Mouse (Mus musculus) CD8-positive naive resting alpha-beta T cell, adult 2 months (primary cell): ENCODE measurements around the gene Itln1.

Source experiments
- DNase-seq, 2 experiments: peaks; one replicate each; pipeline ENCODE4 v3.0.0; 2022; ENCODE audit warnings: low read depth in 2 of 2, low spot score in 2 of 2

The Itln1 gene

GRCm38 (mm10) chr1:171535194-171535593, at the start of gene Itln1:
TSS of gene Itln1 (minus strand) at chr1:171535294.
- no peak for DNase-seq

DNA sequence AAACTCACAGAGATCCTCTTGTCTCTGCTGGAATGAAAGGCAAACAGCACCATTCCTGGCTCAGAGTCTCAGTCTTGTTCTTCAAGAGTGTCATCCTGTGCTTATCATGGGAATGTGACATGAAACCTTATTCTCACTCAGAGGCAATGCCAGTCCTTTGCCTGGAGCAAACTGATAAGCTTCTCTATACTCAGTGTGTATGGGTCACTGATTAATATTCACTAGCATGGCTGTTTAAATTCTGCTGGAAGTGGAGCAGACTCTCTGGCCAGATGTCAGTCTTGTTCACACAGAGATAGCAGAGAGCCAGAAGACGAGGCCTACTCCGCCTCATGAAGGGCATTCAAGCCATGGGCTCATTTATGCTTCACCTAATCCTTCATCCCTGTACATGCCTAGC, 49.5 kb upstream of the Itln1 start:
- DNase-seq: no peak

DNA sequence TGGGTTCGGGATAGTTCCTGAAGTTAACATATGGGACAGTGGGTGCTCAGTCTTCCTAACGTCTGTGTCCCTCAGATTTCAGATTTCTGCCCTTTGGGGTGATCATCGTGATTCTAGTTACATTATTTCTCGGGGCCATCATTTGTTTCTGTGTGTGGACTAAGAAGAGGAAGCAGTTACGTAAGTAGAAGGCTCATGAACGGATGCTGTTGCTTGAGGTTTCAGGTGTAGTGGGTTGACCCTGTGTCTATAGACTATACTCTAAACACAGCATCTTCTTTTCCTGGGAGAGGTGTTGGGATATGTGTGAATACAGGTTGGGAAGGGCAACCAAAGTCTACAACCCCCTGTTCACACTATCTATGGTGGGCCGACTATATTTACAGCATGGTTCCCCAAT, 42.1 kb upstream of the Itln1 start:
- no peak for DNase-seq

DNA sequence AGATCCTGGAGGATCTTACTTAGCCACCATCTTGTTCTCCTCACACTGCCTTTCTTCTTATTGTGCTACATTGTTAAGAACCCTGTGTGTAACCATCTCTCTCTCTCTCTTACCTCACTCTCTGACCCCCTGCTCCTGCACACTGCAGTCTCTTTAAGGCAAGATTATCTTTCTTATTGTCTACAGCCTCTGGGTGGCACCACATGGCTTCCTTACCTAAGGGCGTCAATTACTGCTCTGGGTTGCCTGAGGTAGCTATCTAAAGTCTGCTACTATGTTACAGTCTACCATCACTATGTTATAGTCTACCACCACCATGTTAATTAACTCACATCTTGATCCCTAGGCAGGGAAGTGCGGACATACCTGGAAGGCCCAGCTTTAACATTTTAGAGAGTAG, 33.3 kb upstream of the Itln1 start:
- DNase-seq: no peak

GRCm38 (mm10) chr1:171566777-171567176, 31.7 kb upstream of the Itln1 start:
- peak; percentile 55 to 75 for DNase-seq

GRCm38 (mm10) chr1:171565888-171566287, 30.8 kb upstream of the Itln1 start:
- no peak for DNase-seq

DNA sequence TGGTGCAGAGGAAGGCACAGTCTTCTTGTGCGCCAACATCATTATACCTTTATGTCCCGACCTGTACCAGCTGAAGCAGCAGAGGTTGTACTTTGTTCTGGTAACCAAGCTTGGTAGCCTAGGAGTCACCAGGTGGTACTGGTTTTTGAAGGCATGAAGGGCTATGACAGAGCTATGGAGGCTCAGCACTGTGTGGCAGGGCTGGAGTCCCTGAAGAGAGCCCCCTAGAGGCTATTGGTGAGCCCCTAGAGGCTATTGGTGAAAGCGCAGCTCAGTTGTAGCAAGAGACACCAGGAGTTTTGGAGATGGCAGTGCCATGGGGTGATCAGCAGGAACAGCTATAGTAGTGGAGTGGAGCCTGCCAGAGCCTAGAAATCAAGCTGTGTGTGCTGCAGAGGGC, 29.2 kb upstream of the Itln1 start:
- peak; percentile 34 to 58 for DNase-seq

- DNase-seq: no peak
Measured at GRCm38 (mm10) chr1:171563042-171563441, 27.9 kb upstream of the Itln1 start.

DNA sequence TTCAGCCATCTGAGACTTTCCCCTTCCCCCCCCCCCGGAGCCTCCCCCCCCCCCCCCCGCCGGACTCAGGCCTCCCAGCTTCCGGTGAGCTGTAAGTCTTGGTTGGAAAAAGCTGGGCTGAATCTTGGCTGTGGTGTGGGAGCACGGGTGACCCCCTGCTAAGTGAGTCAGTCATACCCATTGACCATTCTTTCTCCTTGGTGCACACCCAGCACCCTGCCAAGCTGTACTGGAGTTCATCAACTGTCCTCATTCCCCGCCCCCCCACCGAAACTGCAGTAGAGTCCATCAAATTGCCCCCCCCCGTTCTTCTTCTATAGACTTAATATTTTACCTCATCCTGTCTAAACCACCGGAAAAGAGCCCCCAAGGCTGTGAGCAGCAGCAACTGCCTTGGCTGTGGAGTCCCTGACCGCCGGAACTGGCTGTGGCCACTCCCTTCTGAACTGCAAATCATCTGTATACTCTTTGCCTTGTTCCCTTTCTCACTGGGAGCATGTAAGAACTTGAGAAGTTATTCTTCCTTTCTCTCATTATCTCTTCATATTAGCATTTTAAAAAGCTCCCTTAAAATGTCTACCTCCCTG, 26.6 kb upstream of the Itln1 start:
- no peak for DNase-seq

DNA sequence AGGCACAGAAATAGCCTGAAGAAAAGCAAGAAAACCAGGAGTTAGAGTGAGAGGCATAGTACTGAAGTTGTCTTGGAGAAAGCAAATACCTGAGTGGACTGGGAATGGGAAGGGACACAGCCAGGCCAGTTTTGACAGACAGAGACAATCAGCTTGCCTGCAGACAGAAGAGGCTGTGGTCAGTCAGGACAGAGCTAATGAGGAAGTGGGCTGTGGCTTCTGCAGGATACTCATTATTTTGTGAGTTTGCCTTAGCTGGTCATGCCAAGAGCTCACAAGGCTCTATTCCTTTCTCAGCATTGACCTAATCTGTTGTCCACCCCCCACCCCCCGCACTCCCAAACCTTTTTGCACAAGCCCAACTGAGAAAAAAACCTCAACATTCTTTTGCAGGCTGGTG, 26.1 kb upstream of the Itln1 start:
- DNase-seq: no peak

DNA sequence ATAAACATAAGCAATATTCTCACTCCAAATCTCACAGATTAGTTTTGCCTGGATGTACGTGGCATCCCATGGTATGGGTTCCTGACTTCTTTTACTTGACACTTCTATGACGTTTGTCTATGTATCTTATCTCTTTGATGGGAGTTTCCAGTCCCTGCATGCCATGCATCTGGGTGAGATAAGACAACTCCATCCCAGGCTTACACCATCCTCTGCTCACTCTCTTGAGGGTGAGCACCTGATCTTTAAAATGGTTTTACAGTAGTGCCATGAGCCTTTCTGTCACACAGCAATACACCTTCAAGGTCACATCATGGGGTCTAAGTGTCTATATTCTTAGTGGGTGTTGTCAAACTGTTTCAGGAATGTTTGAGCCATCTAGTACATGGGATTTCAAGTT, 25.2 kb upstream of the Itln1 start:
- no peak for DNase-seq

GRCm38 (mm10) chr1:171558898-171559297, 23.8 kb upstream of the Itln1 start, which contains the start of gene Cd244a:
TSS of gene Cd244a (plus strand) at chr1:171559193.
- no peak for DNase-seq

DNA sequence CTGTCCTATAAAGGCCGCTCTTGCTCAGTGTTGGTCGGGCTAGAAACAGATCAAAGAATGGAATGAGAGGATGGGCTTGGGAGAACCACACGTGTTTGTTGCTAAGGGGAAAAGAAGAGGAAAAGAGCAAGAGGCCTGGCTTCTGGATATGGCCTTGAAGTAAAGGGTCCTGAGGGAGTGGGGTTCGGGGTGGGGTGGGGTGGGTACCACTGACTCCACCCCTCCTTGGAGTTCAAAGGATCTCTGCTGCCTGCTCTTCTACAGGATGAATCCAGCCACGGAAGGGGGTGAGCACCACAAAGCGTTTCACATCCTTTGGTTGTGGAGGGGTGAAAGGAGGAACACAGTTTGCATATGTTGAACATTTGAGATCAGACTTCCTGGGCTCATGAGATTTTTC, 23.3 kb upstream of the Itln1 start:
- DNase-seq: no peak

GRCm38 (mm10) chr1:171556366-171556765, 21.3 kb upstream of the Itln1 start:
- DNase-seq: no peak

DNA sequence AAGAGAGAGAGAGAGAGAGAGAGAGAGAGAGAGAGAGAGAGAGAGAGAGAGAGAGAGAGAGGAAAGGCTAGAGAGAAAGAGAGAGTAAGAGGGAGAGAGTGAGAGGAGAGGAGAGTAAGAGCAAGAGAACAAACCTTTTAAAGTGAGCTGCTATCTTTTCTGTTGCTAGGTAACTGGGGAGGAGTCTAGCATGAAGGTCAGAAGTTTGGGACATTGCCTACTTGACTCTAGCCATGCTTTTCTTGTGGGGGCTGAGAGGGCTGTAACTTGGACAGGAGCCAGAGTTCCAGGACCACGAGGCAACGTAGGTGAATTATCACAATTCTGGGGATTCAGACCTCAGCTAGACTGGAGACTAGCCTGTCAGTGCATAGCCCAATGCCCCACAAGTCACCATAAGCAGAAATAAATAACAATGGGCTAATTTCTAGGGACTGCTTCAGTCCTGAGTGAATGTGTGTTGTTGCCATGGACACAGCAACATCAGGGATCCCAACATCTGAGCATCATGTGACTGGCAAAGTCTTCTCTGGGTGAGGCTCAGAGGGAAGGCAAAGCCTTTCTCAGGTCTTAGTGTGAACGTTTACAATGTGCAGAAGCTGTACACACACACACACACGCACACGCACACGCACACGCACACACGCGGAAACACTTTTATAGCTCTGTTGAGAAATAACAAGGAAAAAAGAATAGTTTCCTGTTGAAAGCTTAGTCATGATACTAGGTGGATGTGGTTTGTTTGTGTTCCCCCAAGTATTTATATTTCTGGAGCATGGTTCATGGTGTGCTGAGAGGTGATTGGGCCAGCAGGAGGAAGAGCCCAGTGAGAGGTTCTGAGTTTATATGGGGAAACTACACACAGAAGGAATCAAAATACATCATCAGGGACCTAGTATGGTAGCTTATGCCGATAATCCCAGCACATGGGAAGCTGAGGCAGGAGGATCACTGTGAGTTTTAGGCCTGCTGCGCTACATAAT, 18.6 kb upstream of the Itln1 start:
- DNase-seq: no peak

DNA sequence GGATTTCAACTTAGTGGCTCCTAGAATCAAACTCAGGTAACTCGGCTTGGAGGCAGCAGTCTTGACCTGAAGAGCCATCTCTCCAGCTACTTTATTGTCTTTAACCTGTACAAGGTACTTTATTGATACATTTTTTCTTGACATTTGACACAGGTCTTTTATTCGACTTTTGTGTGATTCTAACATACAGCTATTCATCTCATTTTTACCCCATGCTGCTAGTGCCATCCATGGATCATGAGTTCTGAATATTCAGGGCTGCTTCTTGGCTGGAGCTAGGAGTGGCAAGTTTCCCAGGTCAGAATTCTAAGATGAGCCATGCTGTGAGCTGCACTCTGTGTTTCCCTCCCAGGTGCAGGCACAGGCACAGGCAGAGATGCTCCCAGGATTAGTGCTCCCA, 17.1 kb upstream of the Itln1 start:
- no peak for DNase-seq

- peak in 1 of 2 experiments; percentile 5 for DNase-seq
Measured at GRCm38 (mm10) chr1:171551326-171551725, 16.2 kb upstream of the Itln1 start.

- no peak for DNase-seq
Measured at GRCm38 (mm10) chr1:171540694-171541093, 5.6 kb upstream of the Itln1 start.

- DNase-seq: no peak
Measured at GRCm38 (mm10) chr1:171534557-171534956, 537 bp downstream of the Itln1 start.

DNA sequence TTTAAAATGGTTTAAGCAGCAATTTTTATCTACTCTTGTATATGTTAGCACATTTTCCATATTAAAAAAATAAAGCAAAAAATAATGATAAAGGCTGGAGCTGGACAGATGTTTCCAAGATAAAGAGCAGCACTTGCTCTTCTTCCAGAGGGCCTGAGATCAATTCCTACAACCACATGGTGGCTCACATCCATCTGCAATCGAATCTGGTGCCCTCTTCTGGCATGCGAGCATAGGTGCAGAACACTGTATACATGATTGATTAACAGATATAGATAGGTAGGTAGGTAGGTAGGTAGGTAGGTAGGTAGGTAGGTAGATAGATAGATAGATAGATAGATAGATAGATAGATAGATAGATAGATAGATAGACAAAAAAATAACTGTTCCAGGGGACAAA, 2.3 kb downstream of the Itln1 start:
- no peak for DNase-seq

- no peak for DNase-seq
Measured at GRCm38 (mm10) chr1:171531367-171531766, 3.7 kb downstream of the Itln1 start.

- no peak for DNase-seq
Measured at GRCm38 (mm10) chr1:171515557-171515956, 19.5 kb downstream of the Itln1 start.
